Mouse (Mus musculus) brain, embryonic 14.5 days (tissue): Measurements from ENCODE around the gene Gnat1.

Experiments used
- CTCF ChIP-seq: fragments of 200-500 bp; IDR thresholded peaks from 2 replicates; pipeline ENCODE4 v1.5.1; 2012; ENCODE audit warnings: inconsistent platforms, mild to moderate bottlenecking, moderate library complexity, borderline replicate concordance; ENCODE audit not compliant: insufficient read depth, insufficient read length; ENCODE audit errors: extremely low read depth
- POLR2A ChIP-seq: fragments of 200-500 bp; IDR thresholded peaks from 2 replicates; pipeline ENCODE4 v1.6.1; 2012; ENCODE audit warnings: mild to moderate bottlenecking, inconsistent platforms, borderline replicate concordance; ENCODE audit not compliant: poor library complexity, insufficient read depth, insufficient read length, severe bottlenecking; ENCODE audit errors: extremely low read depth

- TF ChIP-seq CTCF = no peak
- TF ChIP-seq POLR2A = no peak
These were observed 49.5 kb downstream of the Gnat1 start for GRCm38 (mm10) chr9:107629901-107630425.
